Mouse (Mus musculus) megakaryocyte, embryonic 14.5 days (primary cell): ENCODE results near the gene Ppp1r21. TPM values are rescaled to one million over a fixed set of nuclear protein-coding genes. Genes with fewer than 3 reads are reported as not detected.

Experiments used
- H3K27me3 ChIP-seq: replicated peaks from 2 replicates; pipeline ENCODE3; 2012; ENCODE audit warnings: inconsistent platforms
- H3K36me3 ChIP-seq: replicated peaks from 2 replicates; pipeline ENCODE3; 2012; ENCODE audit warnings: low read length, inconsistent platforms, mixed read lengths
- H3K4me1 ChIP-seq: 2 replicates; pipeline ENCODE4 v1.6.1; 2012; ENCODE audit warnings: inconsistent platforms
- H3K4me3 ChIP-seq: replicated peaks from 2 replicates; pipeline ENCODE3; 2012; ENCODE audit warnings: moderate library complexity, mild to moderate bottlenecking, inconsistent platforms
- H3K9me3 ChIP-seq: 2 replicates; pipeline ENCODE4 v1.6.1; 2012; ENCODE audit warnings: inconsistent platforms
- FLI1 ChIP-seq: IDR thresholded peaks from 2 replicates; pipeline ENCODE4 v1.6.1; 2012; ENCODE audit warnings: low read length, inconsistent platforms, mixed read lengths
- GATA1 ChIP-seq: IDR thresholded peaks from 3 replicates; pipeline ENCODE4 v1.6.1; 2012; ENCODE audit warnings: mixed read lengths, low read length, inconsistent platforms, borderline replicate concordance
- polyA plus RNA-seq: library from polyadenylated mRNA; stranded (reverse); fragments of >175 nt; gene quantifications from 2 replicates; pipeline ENCODE4 v1.2.3, GENCODE M21; 2012; ENCODE audit warnings: low replicate concordance; ENCODE audit not compliant: insufficient read depth

The Ppp1r21 gene
- polyA plus RNA-seq: 4.6 TPM in 1 of 2 replicates, not detected in the other

GRCm38 (mm10) chr17:88529519-88530235 is at the start of gene Ppp1r21:
Ppp1r21 (plus strand) TSS chr17:88530118.
- Histone ChIP-seq H3K4me3 (peak within 1 kb of the TSS; percentile 92), H3K4me1 (peaks cover 29% of the 10 kb centered on the region), H3K36me3 (peaks cover 2% of the 10 kb centered on the region), H3K27me3 (no peaks in the 10 kb centered on the region), H3K9me3 (no peaks in the 10 kb centered on the region)
- TF ChIP-seq FLI1 (no peak), GATA1 (no peak)

- TF ChIP-seq FLI1: no peak
- no peak for TF ChIP-seq GATA1
- Histone ChIP-seq H3K4me1 (peaks cover 44% of the 10 kb centered on the region), H3K36me3 (peaks cover 29% of the 10 kb centered on the region), H3K9me3 (no peaks in the 10 kb centered on the region), H3K27me3 (no peaks in the 10 kb centered on the region), H3K4me3 (no peak overlapping the region)
Measured at GRCm38 (mm10) chr17:88480369-88480768, 49.5 kb upstream of the Ppp1r21 start.

DNA sequence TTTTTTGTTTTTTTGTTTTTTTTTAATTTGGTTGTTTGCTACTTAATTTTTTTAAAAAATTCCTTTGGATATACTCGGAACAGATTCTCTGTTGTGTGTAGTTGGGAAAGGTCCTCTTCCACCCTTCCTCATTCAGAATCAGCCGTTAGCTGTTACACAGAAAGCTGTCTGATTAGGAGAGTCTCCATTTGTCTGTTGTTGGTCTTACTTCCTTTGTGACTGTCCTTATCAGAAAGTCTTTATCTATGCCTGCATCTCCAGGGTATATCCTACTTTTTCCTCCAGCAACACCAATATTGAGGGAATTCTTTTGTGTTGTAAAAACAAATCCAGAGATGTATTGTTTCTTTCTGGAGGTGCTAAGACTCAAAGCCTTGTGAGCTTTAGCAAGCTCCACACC is 48.9 kb upstream of the Ppp1r21 start:
- Histone ChIP-seq H3K9me3 (no peaks in the 10 kb centered on the region), H3K27me3 (no peaks in the 10 kb centered on the region), H3K4me3 (no peak overlapping the region), H3K36me3 (peaks cover 24% of the 10 kb centered on the region), H3K4me1 (peaks cover 45% of the 10 kb centered on the region)
- no peak for TF ChIP-seq FLI1
- TF ChIP-seq GATA1: no peak

GRCm38 (mm10) chr17:88481587-88481986 is 48.3 kb upstream of the Ppp1r21 start:
- no peaks in the 10 kb centered on the region for H3K9me3 ChIP-seq
- H3K36me3 ChIP-seq: peaks cover 26% of the 10 kb centered on the region
- no peak overlapping the region for H3K4me3 ChIP-seq
- peaks cover 45% of the 10 kb centered on the region for H3K4me1 ChIP-seq
- H3K27me3 ChIP-seq: no peaks in the 10 kb centered on the region
- TF ChIP-seq GATA1 (no peak), FLI1 (no peak)

GRCm38 (mm10) chr17:88484539-88484938 is 45.4 kb upstream of the Ppp1r21 start:
- H3K9me3 ChIP-seq: no peaks in the 10 kb centered on the region
- H3K36me3 ChIP-seq: peaks cover 28% of the 10 kb centered on the region
- peaks cover 33% of the 10 kb centered on the region for H3K4me1 ChIP-seq
- TF ChIP-seq GATA1 (no peak), FLI1 (no peak)
- H3K27me3 ChIP-seq: no peaks in the 10 kb centered on the region
- H3K4me3 ChIP-seq: no peak overlapping the region

DNA sequence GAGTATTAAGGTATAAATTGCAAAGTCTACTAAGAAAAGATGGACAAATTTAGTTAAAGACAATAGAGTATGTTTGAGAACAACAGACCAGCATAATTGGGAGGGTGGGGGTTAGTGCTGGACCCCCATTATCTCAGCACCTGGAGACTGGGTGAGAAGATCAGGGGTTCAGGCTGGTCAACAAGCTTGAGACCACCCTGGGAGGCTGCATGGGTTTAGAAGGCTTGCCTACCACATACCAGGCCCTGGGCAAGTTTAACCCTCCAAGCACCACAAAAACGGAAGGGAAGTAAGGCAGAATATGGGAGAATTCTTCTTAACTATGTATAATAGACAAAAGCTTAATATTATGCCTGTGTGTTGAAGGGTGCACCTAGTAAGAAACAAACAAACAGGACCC is 45.0 kb upstream of the Ppp1r21 start:
- TF ChIP-seq GATA1 (no peak), FLI1 (no peak)
- Histone ChIP-seq H3K27me3 (no peaks in the 10 kb centered on the region), H3K36me3 (peaks cover 27% of the 10 kb centered on the region), H3K4me3 (no peak overlapping the region), H3K4me1 (peaks cover 33% of the 10 kb centered on the region), H3K9me3 (no peaks in the 10 kb centered on the region)

DNA sequence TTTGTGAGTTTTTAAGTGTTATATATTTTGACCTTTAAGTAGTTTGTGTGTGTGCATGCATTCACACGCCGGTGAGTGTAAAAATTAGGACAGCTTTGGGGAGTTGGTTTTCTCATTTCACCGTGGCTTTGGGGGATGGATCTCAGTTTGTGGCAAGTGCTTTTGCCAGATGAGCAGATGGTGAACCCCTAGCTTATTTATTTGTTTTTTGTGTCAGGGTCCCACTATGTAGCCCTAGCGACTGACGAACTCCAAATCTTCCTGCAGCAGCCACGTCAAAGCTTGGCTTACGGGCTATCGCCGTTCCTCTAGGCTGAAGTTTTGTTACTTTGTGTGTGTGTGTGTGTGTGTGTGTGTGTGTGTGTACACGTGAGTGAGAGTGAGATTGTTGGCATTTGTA is 39.4 kb upstream of the Ppp1r21 start:
- peaks cover 55% of the 10 kb centered on the region for H3K36me3 ChIP-seq
- H3K4me3 ChIP-seq: no peak overlapping the region
- no peaks in the 10 kb centered on the region; the same call in 1 of the 2 replicates for H3K4me1 ChIP-seq
- no peaks in the 10 kb centered on the region for H3K27me3 ChIP-seq
- no peaks in the 10 kb centered on the region for H3K9me3 ChIP-seq
- TF ChIP-seq FLI1 (no peak), GATA1 (no peak)

- TF ChIP-seq FLI1 (no peak), GATA1 (no peak)
Measured at GRCm38 (mm10) chr17:88491366-88492106, 38.4 kb upstream of the Ppp1r21 start.

DNA sequence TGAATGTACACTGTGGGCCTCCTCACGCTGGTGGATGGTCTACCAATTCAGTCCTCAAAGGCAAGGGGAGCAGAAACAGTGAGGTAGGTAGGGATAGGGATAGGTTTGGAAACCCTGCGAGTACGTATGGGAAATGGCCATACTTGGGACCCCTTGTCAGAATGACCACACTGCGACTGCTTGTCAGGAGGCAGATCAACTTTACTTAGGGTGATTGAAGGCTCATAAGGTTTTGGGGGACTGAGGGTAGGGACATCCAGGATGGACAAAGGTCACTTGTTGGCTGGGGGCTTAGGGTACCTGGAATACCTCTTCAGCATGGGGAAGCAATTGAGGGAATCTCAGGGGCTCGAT is 37.8 kb upstream of the Ppp1r21 start:
- Histone ChIP-seq H3K27me3 (no peaks in the 10 kb centered on the region), H3K9me3 (no peaks in the 10 kb centered on the region), H3K36me3 (peaks cover 48% of the 10 kb centered on the region), H3K4me3 (no peak overlapping the region), H3K4me1 (no peaks in the 10 kb centered on the region; the same call in 1 of the 2 replicates)
- TF ChIP-seq FLI1 (no peak), GATA1 (no peak)

More at GRCm38 (mm10) chr17:88491366-88492106, 38.4 kb upstream of the Ppp1r21 start:
- H3K36me3 ChIP-seq: peaks cover 51% of the 10 kb centered on the region
- H3K9me3 ChIP-seq: no peaks in the 10 kb centered on the region
- no peaks in the 10 kb centered on the region; the same call in 1 of the 2 replicates for H3K4me1 ChIP-seq
- H3K4me3 ChIP-seq: no peak overlapping the region
- no peaks in the 10 kb centered on the region for H3K27me3 ChIP-seq

- Histone ChIP-seq H3K9me3 (no peaks in the 10 kb centered on the region), H3K4me3 (no peak overlapping the region), H3K36me3 (peaks cover 43% of the 10 kb centered on the region), H3K27me3 (no peaks in the 10 kb centered on the region), H3K4me1 (no peaks in the 10 kb centered on the region; the same call in 1 of the 2 replicates)
- TF ChIP-seq FLI1: no peak
- TF ChIP-seq GATA1: no peak
Measured at GRCm38 (mm10) chr17:88493551-88493950, 36.4 kb upstream of the Ppp1r21 start.
